Mouse (Mus musculus) megakaryocyte, embryonic 14.5 days (primary cell): ENCODE measurements around the gene Slc1a7.

Experiments
- FLI1 ChIP-seq: IDR thresholded peaks from 2 replicates; pipeline ENCODE4 v1.6.1; 2012; ENCODE audit warnings: low read length, inconsistent platforms, mixed read lengths
- GATA1 ChIP-seq: IDR thresholded peaks from 3 replicates; pipeline ENCODE4 v1.6.1; 2012; ENCODE audit warnings: mixed read lengths, low read length, inconsistent platforms, borderline replicate concordance

- TF ChIP-seq FLI1: no peak
- no peak for TF ChIP-seq GATA1
These were observed 48.2 kb downstream of the Slc1a7 start for GRCm38 (mm10) chr4:108016321-108016720.
